In the genomic region with DNA sequence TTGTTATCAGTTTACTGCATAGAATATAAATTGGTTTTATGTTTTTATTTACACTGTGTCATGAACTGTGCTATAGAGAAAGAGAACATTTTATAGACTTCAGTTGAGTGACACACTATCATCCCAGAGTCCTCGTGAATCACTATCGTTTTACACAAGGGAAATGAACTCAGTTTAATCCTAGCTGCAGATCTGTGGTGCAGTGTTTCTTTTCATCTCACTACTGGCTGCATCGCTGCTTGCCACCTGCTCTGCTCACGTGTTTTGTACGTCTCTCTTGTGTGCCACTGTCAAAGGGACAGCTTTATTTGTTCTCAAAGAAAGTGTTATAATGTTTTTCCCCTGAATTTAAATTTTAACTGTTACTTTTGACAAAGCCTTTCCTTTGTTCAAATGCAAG, we compare ENCODE assay signal across 26 mouse cellular contexts.
DNase-seq lines count a peak whose midpoint lies in the region; ATAC-seq and TF ChIP-seq lines count a peak whose summit lies in the region.
"Had no signal": no experiment of that assay in that cellular context is flagged by ENCODE, and none has a peak within 500 bp of the region (broad histone marks: within the 10 kb centered on the region; RNA-seq: fewer than 3 reads in every experiment).

No protein-coding gene starts in this region.

- H3K4me3 ChIP-seq in embryonic facial prominence, embryonic 14.5 days (ENCODE audit: low read depth, low read length): no peak overlapping the region
- H3K4me3 ChIP-seq in embryonic facial prominence, embryonic 10.5 days: no peak overlapping the region
- no peak overlapping the region for H3K4me3 ChIP-seq in layer of hippocampus, adult 2 months
- H3K4me3 ChIP-seq in hindbrain, embryonic 14.5 days (replicated peaks; ENCODE audit: low read length): no peak overlapping the region
- no peak overlapping the region for H3K4me3 ChIP-seq in midbrain, embryonic 16.5 days (ENCODE audit: low read depth, low read length)
- H3K4me3 ChIP-seq: embryonic facial prominence, embryonic 15.5 days; limb, embryonic 10.5 days; liver, embryonic 15.5 days; lung, embryonic 15.5 days; megakaryocyte, embryonic 14.5 days had no signal

- TF ChIP-seq CTCF in layer of hippocampus, adult 2 months (conservative IDR thresholded peaks at IDR 0.05): no peak

- no peaks in the 10 kb centered on the region for H3K36me3 ChIP-seq in embryonic facial prominence, embryonic 14.5 days (ENCODE audit: control insufficient read depth, insufficient read depth, low read length)
- H3K36me3 ChIP-seq in embryonic facial prominence, embryonic 10.5 days (replicated peaks): no peaks in the 10 kb centered on the region
- no peaks in the 10 kb centered on the region for H3K36me3 ChIP-seq in hindbrain, embryonic 14.5 days (replicated peaks; ENCODE audit: control insufficient read depth, insufficient read depth)
- H3K36me3 ChIP-seq in midbrain, embryonic 16.5 days (ENCODE audit: control insufficient read depth, insufficient read depth, low read length): no peaks in the 10 kb centered on the region
- H3K36me3 ChIP-seq: embryonic facial prominence, embryonic 15.5 days; limb, embryonic 10.5 days; liver, embryonic 15.5 days; lung, embryonic 15.5 days had no signal

- no peaks in the 10 kb centered on the region for H3K9me3 ChIP-seq in embryonic facial prominence, embryonic 14.5 days (ENCODE audit: control insufficient read depth, low read length)
- no peaks in the 10 kb centered on the region for H3K9me3 ChIP-seq in embryonic facial prominence, embryonic 10.5 days
- H3K9me3 ChIP-seq in hindbrain, embryonic 14.5 days (ENCODE audit: control insufficient read depth, low read length): no peaks in the 10 kb centered on the region
- no peaks in the 10 kb centered on the region for H3K9me3 ChIP-seq in midbrain, embryonic 16.5 days (replicated peaks; ENCODE audit: control insufficient read depth, low read length, poor library complexity, severe bottlenecking)
- H3K9me3 ChIP-seq: embryonic facial prominence, embryonic 15.5 days; limb, embryonic 10.5 days; liver, embryonic 15.5 days; lung, embryonic 15.5 days; megakaryocyte, embryonic 14.5 days had no signal

- 0 out of 2 replicates have a peak, but pooled peaks have one; percentile 47 for ATAC-seq in embryonic facial prominence, embryonic 14.5 days (ENCODE audit: low read depth)
- peak; percentile 53; the same call in 1 of the 2 replicates for ATAC-seq in hindbrain, embryonic 14.5 days (ENCODE audit: low FRiP score)
- peak; percentile 63; the same call in 1 of the 2 replicates for ATAC-seq in midbrain, embryonic 16.5 days
- ATAC-seq: activated CD4-positive, CD25-positive, alpha-beta regulatory T cell, adult 4 months; intestine, embryonic 16.5 days had no signal

- 61% methylated on average over 5 of the region's 5 CpGs for WGBS in embryonic facial prominence, embryonic 14.5 days
- 79% methylated on average over 5 of the region's 5 CpGs for WGBS in embryonic facial prominence, embryonic 10.5 days
- WGBS in hindbrain, embryonic 14.5 days: 35% methylated on average over 5 of the region's 5 CpGs
- WGBS in midbrain, embryonic 16.5 days: 9% methylated on average over 5 of the region's 5 CpGs

- no peaks in the 10 kb centered on the region for H3K4me1 ChIP-seq in embryonic facial prominence, embryonic 14.5 days (ENCODE audit: control insufficient read depth, insufficient read depth, low read length)
- H3K4me1 ChIP-seq in embryonic facial prominence, embryonic 10.5 days: no peaks in the 10 kb centered on the region
- H3K4me1 ChIP-seq in hindbrain, embryonic 14.5 days (replicated peaks; ENCODE audit: control insufficient read depth, insufficient read depth, low read length): 0 out of 2 replicates have a peak, but pooled peaks cover 2% of the 10 kb centered on the region
- H3K4me1 ChIP-seq in midbrain, embryonic 16.5 days (ENCODE audit: control insufficient read depth, insufficient read depth, low read length): 0 out of 2 replicates have a peak, but pooled peaks cover 2% of the 10 kb centered on the region
- H3K4me1 ChIP-seq: embryonic facial prominence, embryonic 15.5 days; limb, embryonic 10.5 days; liver, embryonic 15.5 days; lung, embryonic 15.5 days; megakaryocyte, embryonic 14.5 days had no signal

- DNase-seq in embryonic facial prominence, embryonic 14.5 days (ENCODE audit: low spot score): peak; percentile 5
- no peak for DNase-seq in embryonic facial prominence, embryonic 10.5 days (ENCODE audit: low spot score)
- no peak for DNase-seq in layer of hippocampus, adult 2 months (ENCODE audit: low spot score in 2 of 2)
- no peak for DNase-seq in layer of hippocampus, adult 9-10 months (ENCODE audit: low spot score)
- DNase-seq in hindbrain, embryonic 14.5 days (ENCODE audit: low spot score): no peak
- DNase-seq in left cerebral cortex, adult 8-10 months (ENCODE audit: low spot score in 2 of 2): no peak
- no peak for DNase-seq in testis, postnatal 10 days (ENCODE audit: low spot score)
- DNase-seq: adrenal gland, adult 8-10 months; cerebellum, adult 8-10 months; cerebellum, postnatal 36 days; embryo, embryonic 11 days; gastrocnemius, postnatal 10 days; kidney, postnatal 4 days; liver; lung, postnatal 36 days; right cerebral cortex, postnatal 14 days; thymus, postnatal 14 days had no signal

- no peaks in the 10 kb centered on the region for H3K27me3 ChIP-seq in embryonic facial prominence, embryonic 14.5 days (replicated peaks; ENCODE audit: control insufficient read depth, insufficient read depth, low read length)
- no peaks in the 10 kb centered on the region for H3K27me3 ChIP-seq in embryonic facial prominence, embryonic 10.5 days (replicated peaks; ENCODE audit: low read depth, poor library complexity, severe bottlenecking)
- no peaks in the 10 kb centered on the region for H3K27me3 ChIP-seq in hindbrain, embryonic 14.5 days (ENCODE audit: control insufficient read depth, insufficient read depth, low read length)
- H3K27me3 ChIP-seq in midbrain, embryonic 16.5 days (ENCODE audit: control insufficient read depth, insufficient read depth, low read depth, low read length): no peaks in the 10 kb centered on the region
- H3K27me3 ChIP-seq: embryonic facial prominence, embryonic 15.5 days; liver, embryonic 15.5 days; lung, embryonic 15.5 days; megakaryocyte, embryonic 14.5 days had no signal

- no peak overlapping the region for H3K9ac ChIP-seq in embryonic facial prominence, embryonic 14.5 days (ENCODE audit: low read depth, low read length)
- H3K9ac ChIP-seq in hindbrain, embryonic 14.5 days: no peak overlapping the region
- H3K9ac ChIP-seq in midbrain, embryonic 16.5 days (ENCODE audit: low read depth, low read length): no peak overlapping the region
- H3K9ac ChIP-seq: embryonic facial prominence, embryonic 15.5 days; liver, embryonic 15.5 days; lung, embryonic 15.5 days had no signal

- no peak overlapping the region for H3K27ac ChIP-seq in embryonic facial prominence, embryonic 14.5 days (replicated peaks; ENCODE audit: low read depth, low read length)
- H3K27ac ChIP-seq in embryonic facial prominence, embryonic 10.5 days (replicated peaks): no peak overlapping the region
- H3K27ac ChIP-seq in layer of hippocampus, adult 2 months: peak overlapping the region; percentile 43
- H3K27ac ChIP-seq in hindbrain, embryonic 14.5 days: no peak overlapping the region
- H3K27ac ChIP-seq in midbrain, embryonic 16.5 days (ENCODE audit: low read length): no peak overlapping the region
- H3K27ac ChIP-seq: embryonic facial prominence, embryonic 15.5 days; limb, embryonic 10.5 days; liver, embryonic 15.5 days; lung, embryonic 15.5 days had no signal

- H3K4me2 ChIP-seq in embryonic facial prominence, embryonic 14.5 days (ENCODE audit: low read depth, low read length): no peak overlapping the region
- H3K4me2 ChIP-seq in hindbrain, embryonic 14.5 days (replicated peaks): no peak overlapping the region
- no peak overlapping the region for H3K4me2 ChIP-seq in midbrain, embryonic 16.5 days (ENCODE audit: low read length)
- H3K4me2 ChIP-seq: embryonic facial prominence, embryonic 15.5 days; heart, embryonic 11.5 days; liver, embryonic 15.5 days; lung, embryonic 15.5 days had no signal
